Mouse (Mus musculus): ENCODE measurements around the gene Gm11232. TPM values are rescaled to one million over a fixed set of nuclear protein-coding genes. Genes with fewer than 3 reads are reported as not detected.

Gene Gm11232
- polyA plus RNA-seq (2012; rRNA removed; ENCODE audit: low replicate concordance) = 0.19 TPM in 1 of 2 replicates, not detected in the other

GRCm38 (mm10) chr4:71757865-71758264 lies at the start of gene Gm11232:
TSS of gene Gm11232 (minus strand) at chr4:71757965.

All from mammary gland, adult 2 months (tissue).